Mouse (Mus musculus): ENCODE results near the gene Rora. TPM values are rescaled to one million over a fixed set of nuclear protein-coding genes. Genes with fewer than 3 reads are reported as not detected.

Rora gene
- polyA plus RNA-seq, 1 experiment from 2014 or later = 3.8 TPM

GRCm38 (mm10) chr9:68976851-68977250 is 323.3 kb downstream of the Rora start:
- no peaks in the 10 kb centered on the region for H3K9me3 ChIP-seq (ENCODE audit: control insufficient read depth, low read length)
- WGBS = 73% methylated on average over 4 of the region's 4 CpGs
- ATAC-seq (ENCODE audit: low FRiP score) (no peak), DNase-seq (ENCODE audit: low spot score) (no peak)
- no peak overlapping the region for H3K9ac ChIP-seq (ENCODE audit: low read depth, low read length)
- H3K36me3 ChIP-seq (ENCODE audit: control insufficient read depth, insufficient read depth, low read length) = no peaks in the 10 kb centered on the region
- no peaks in the 10 kb centered on the region for H3K27me3 ChIP-seq (ENCODE audit: control insufficient read depth, insufficient read depth, low read length)
- no peak overlapping the region for H3K4me2 ChIP-seq (replicated peaks; ENCODE audit: low read depth, low read length)
- no peak overlapping the region for H3K27ac ChIP-seq (ENCODE audit: low read depth, low read length)
- H3K4me3 ChIP-seq (ENCODE audit: low read depth, low read length) = no peak overlapping the region
- H3K4me1 ChIP-seq (replicated peaks; ENCODE audit: control insufficient read depth, insufficient read depth, low read length) = no peaks in the 10 kb centered on the region

GRCm38 (mm10) chr9:68978656-68979055 is 325.1 kb downstream of the Rora start:
- WGBS = 76% methylated on average over 4 of the region's 4 CpGs
- Histone ChIP-seq H3K36me3 (ENCODE audit: control insufficient read depth, insufficient read depth, low read length) (no peaks in the 10 kb centered on the region), H3K9ac (ENCODE audit: low read depth, low read length) (no peak overlapping the region), H3K4me2 (replicated peaks; ENCODE audit: low read depth, low read length) (no peak overlapping the region), H3K4me1 (replicated peaks; ENCODE audit: control insufficient read depth, insufficient read depth, low read length) (no peaks in the 10 kb centered on the region), H3K9me3 (ENCODE audit: control insufficient read depth, low read length) (no peaks in the 10 kb centered on the region), H3K27me3 (ENCODE audit: control insufficient read depth, insufficient read depth, low read length) (no peaks in the 10 kb centered on the region), H3K4me3 (ENCODE audit: low read depth, low read length) (no peak overlapping the region), H3K27ac (ENCODE audit: low read depth, low read length) (no peak overlapping the region)
- DNase-seq (ENCODE audit: low spot score) = no peak
- ATAC-seq (ENCODE audit: low FRiP score) = no peak

GRCm38 (mm10) chr9:68980041-68980440 is 326.5 kb downstream of the Rora start:
- Histone ChIP-seq H3K27me3 (ENCODE audit: control insufficient read depth, insufficient read depth, low read length) (no peaks in the 10 kb centered on the region), H3K9me3 (ENCODE audit: control insufficient read depth, low read length) (no peaks in the 10 kb centered on the region), H3K9ac (ENCODE audit: low read depth, low read length) (no peak overlapping the region), H3K4me3 (ENCODE audit: low read depth, low read length) (no peak overlapping the region), H3K27ac (ENCODE audit: low read depth, low read length) (no peak overlapping the region), H3K4me1 (replicated peaks; ENCODE audit: control insufficient read depth, insufficient read depth, low read length) (no peaks in the 10 kb centered on the region), H3K4me2 (replicated peaks; ENCODE audit: low read depth, low read length) (no peak overlapping the region), H3K36me3 (ENCODE audit: control insufficient read depth, insufficient read depth, low read length) (no peaks in the 10 kb centered on the region)
- DNase-seq (ENCODE audit: low spot score) = no peak
- 83% methylated on average over 4 of the region's 4 CpGs for WGBS
- no peak for ATAC-seq (ENCODE audit: low FRiP score)

GRCm38 (mm10) chr9:68985046-68985445 is 331.5 kb downstream of the Rora start:
- H3K4me3 ChIP-seq (ENCODE audit: low read depth, low read length) = no peak overlapping the region
- 78% methylated on average over 6 of the region's 6 CpGs for WGBS
- H3K27ac ChIP-seq (ENCODE audit: low read depth, low read length) = no peak overlapping the region
- no peaks in the 10 kb centered on the region for H3K4me1 ChIP-seq (replicated peaks; ENCODE audit: control insufficient read depth, insufficient read depth, low read length)
- no peaks in the 10 kb centered on the region for H3K27me3 ChIP-seq (ENCODE audit: control insufficient read depth, insufficient read depth, low read length)
- DNase-seq (ENCODE audit: low spot score) = no peak
- H3K9me3 ChIP-seq (ENCODE audit: control insufficient read depth, low read length) = no peaks in the 10 kb centered on the region
- no peak overlapping the region for H3K9ac ChIP-seq (ENCODE audit: low read depth, low read length)
- no peak for ATAC-seq (ENCODE audit: low FRiP score)
- H3K4me2 ChIP-seq (replicated peaks; ENCODE audit: low read depth, low read length) = no peak overlapping the region
- no peaks in the 10 kb centered on the region for H3K36me3 ChIP-seq (ENCODE audit: control insufficient read depth, insufficient read depth, low read length)

GRCm38 (mm10) chr9:68985796-68986195 is 332.2 kb downstream of the Rora start:
- no peaks in the 10 kb centered on the region for H3K27me3 ChIP-seq (ENCODE audit: control insufficient read depth, insufficient read depth, low read length)
- no peaks in the 10 kb centered on the region for H3K36me3 ChIP-seq (ENCODE audit: control insufficient read depth, insufficient read depth, low read length)
- H3K4me2 ChIP-seq (replicated peaks; ENCODE audit: low read depth, low read length) = no peak overlapping the region
- no peak for ATAC-seq (ENCODE audit: low FRiP score)
- H3K9me3 ChIP-seq (ENCODE audit: control insufficient read depth, low read length) = no peaks in the 10 kb centered on the region
- H3K27ac ChIP-seq (ENCODE audit: low read depth, low read length) = no peak overlapping the region
- no peak overlapping the region for H3K9ac ChIP-seq (ENCODE audit: low read depth, low read length)
- H3K4me3 ChIP-seq (ENCODE audit: low read depth, low read length) = no peak overlapping the region
- no peak for DNase-seq (ENCODE audit: low spot score)
- 26% methylated on average over 3 of the region's 3 CpGs for WGBS
- H3K4me1 ChIP-seq (replicated peaks; ENCODE audit: control insufficient read depth, insufficient read depth, low read length) = no peaks in the 10 kb centered on the region

GRCm38 (mm10) chr9:68987290-68988042 is 333.9 kb downstream of the Rora start:
- ATAC-seq (ENCODE audit: low FRiP score) = no peak
- no peak overlapping the region for H3K9ac ChIP-seq (ENCODE audit: low read depth, low read length)
- H3K4me3 ChIP-seq (ENCODE audit: low read depth, low read length) = no peak overlapping the region
- WGBS = 80% methylated on average over 6 of the region's 6 CpGs
- no peaks in the 10 kb centered on the region for H3K27me3 ChIP-seq (ENCODE audit: control insufficient read depth, insufficient read depth, low read length)
- no peaks in the 10 kb centered on the region for H3K36me3 ChIP-seq (ENCODE audit: control insufficient read depth, insufficient read depth, low read length)
- H3K4me1 ChIP-seq (replicated peaks; ENCODE audit: control insufficient read depth, insufficient read depth, low read length) = no peaks in the 10 kb centered on the region
- no peak overlapping the region for H3K27ac ChIP-seq (ENCODE audit: low read depth, low read length)
- DNase-seq (ENCODE audit: low spot score) = no peak
- no peaks in the 10 kb centered on the region for H3K9me3 ChIP-seq (ENCODE audit: control insufficient read depth, low read length)
- H3K4me2 ChIP-seq (replicated peaks; ENCODE audit: low read depth, low read length) = no peak overlapping the region

- no peaks in the 10 kb centered on the region for H3K4me1 ChIP-seq (replicated peaks; ENCODE audit: control insufficient read depth, insufficient read depth, low read length)
- ATAC-seq (ENCODE audit: low FRiP score) (no peak), DNase-seq (ENCODE audit: low spot score) (no peak)
- H3K9ac ChIP-seq (ENCODE audit: low read depth, low read length) = no peak overlapping the region
- whole genome bisulfite sequencing = 77% methylated on average over 13 of the region's 13 CpGs
- H3K4me2 ChIP-seq (replicated peaks; ENCODE audit: low read depth, low read length) = no peak overlapping the region
- no peaks in the 10 kb centered on the region for H3K36me3 ChIP-seq (ENCODE audit: control insufficient read depth, insufficient read depth, low read length)
- no peaks in the 10 kb centered on the region for H3K27me3 ChIP-seq (ENCODE audit: control insufficient read depth, insufficient read depth, low read length)
- no peaks in the 10 kb centered on the region for H3K9me3 ChIP-seq (ENCODE audit: control insufficient read depth, low read length)
- H3K4me3 ChIP-seq (ENCODE audit: low read depth, low read length) = no peak overlapping the region
- no peak overlapping the region for H3K27ac ChIP-seq (ENCODE audit: low read depth, low read length)
These were observed 334.8 kb downstream of the Rora start for GRCm38 (mm10) chr9:68988162-68988911.

GRCm38 (mm10) chr9:68989885-68990449 is 336.4 kb downstream of the Rora start:
- H3K4me3 ChIP-seq (ENCODE audit: low read depth, low read length) = no peak overlapping the region
- no peaks in the 10 kb centered on the region for H3K4me1 ChIP-seq (replicated peaks; ENCODE audit: control insufficient read depth, insufficient read depth, low read length)
- no peaks in the 10 kb centered on the region for H3K9me3 ChIP-seq (ENCODE audit: control insufficient read depth, low read length)
- H3K4me2 ChIP-seq (replicated peaks; ENCODE audit: low read depth, low read length) = no peak overlapping the region
- H3K9ac ChIP-seq (ENCODE audit: low read depth, low read length) = no peak overlapping the region
- no peaks in the 10 kb centered on the region for H3K27me3 ChIP-seq (ENCODE audit: control insufficient read depth, insufficient read depth, low read length)
- ATAC-seq (ENCODE audit: low FRiP score) = no peak
- H3K36me3 ChIP-seq (ENCODE audit: control insufficient read depth, insufficient read depth, low read length) = no peaks in the 10 kb centered on the region
- 74% methylated on average over 7 of the region's 7 CpGs for WGBS
- DNase-seq (ENCODE audit: low spot score) = no peak
- H3K27ac ChIP-seq (ENCODE audit: low read depth, low read length) = no peak overlapping the region
